Mouse (Mus musculus): Measurements from ENCODE around the gene Cgrrf1.

Cgrrf1 gene

GRCm38 (mm10) chr14:46885891-46886301 lies 54.0 kb downstream of the Cgrrf1 start:
- peak; percentile 30 to 36 for DNase-seq (ENCODE audit: low spot score in 2 of 2)

- DNase-seq (ENCODE audit: low spot score in 2 of 2), result no peak
Observed at GRCm38 (mm10) chr14:46889096-46889495, 57.2 kb downstream of the Cgrrf1 start.

- DNase-seq (ENCODE audit: low spot score in 2 of 2), result no peak
Observed at GRCm38 (mm10) chr14:46893961-46894360, 62.0 kb downstream of the Cgrrf1 start.

DNA sequence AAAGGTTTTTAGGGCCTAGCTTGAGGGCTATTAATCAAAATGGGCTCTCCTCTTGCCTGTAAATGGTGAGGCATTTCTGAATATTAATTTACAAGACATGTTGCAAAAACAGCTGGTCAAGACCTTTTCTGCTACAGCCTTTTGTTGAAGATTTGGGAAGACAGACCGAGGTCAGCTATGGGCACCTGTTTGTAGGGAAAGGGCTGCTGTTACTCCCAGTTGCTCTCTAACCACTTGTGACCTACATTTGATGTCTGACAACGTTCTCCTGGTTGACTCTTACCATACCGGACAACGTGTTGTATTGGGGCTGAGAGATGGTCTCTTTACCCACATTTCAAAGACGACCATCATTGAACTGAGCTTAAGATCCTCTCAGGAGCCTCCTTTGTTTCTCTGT lies 66.0 kb downstream of the Cgrrf1 start:
- no peak for DNase-seq (ENCODE audit: low spot score in 2 of 2)

DNA sequence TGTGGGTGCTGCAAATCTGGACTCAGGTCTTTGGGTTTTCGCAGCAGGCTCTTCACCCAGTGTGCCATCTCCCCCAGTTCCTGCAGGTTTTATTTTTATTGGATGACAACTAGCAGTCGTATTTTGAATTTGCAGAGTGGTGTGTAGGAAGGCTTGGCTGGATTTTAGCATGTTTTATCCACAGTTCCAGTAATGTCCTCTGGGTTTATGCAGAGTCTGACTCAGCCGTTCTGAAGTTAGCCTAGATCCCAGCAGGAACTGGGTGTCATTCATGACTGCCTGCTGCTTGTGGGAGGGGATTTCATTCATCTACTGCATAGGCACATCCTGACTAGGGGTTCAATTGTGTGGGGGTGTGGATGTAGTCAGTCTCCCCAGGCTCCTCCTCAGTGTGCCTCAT lies 66.7 kb downstream of the Cgrrf1 start:
- DNase-seq (ENCODE audit: low spot score in 2 of 2), result peak; percentile 42 to 69

- no peak for DNase-seq (ENCODE audit: low spot score in 2 of 2)
Observed at GRCm38 (mm10) chr14:46902498-46903087, 70.7 kb downstream of the Cgrrf1 start.
